Mouse (Mus musculus) urinary bladder, adult 18-20 months (tissue): Measurements from ENCODE around the gene Tpbg.
A peak's percentile ranks its signal among the peaks of the same experiment; 100 is the strongest.
"Not testable (repeated sequence)": the region's sequence is repeated elsewhere in the genome, so short reads cannot be mapped to it uniquely, and the experiment has no call there.

Source experiments
- DNase-seq, 2 experiments: peaks; one replicate each; pipeline ENCODE4 v3.0.0; 2022; ENCODE audit warnings: low spot score in 2 of 2, mixed read lengths in 2 of 2

The Tpbg gene

GRCm38 (mm10) chr9:85842351-85843011, at the start of gene Tpbg:
TSS of gene Tpbg (plus strand) at chr9:85842380.
- peak; percentile 51 to 75 for DNase-seq

- not testable (repeated sequence) for DNase-seq
Observed at GRCm38 (mm10) chr9:85801986-85802385, 40.2 kb upstream of the Tpbg start.

- no peak for DNase-seq
Observed at GRCm38 (mm10) chr9:85802563-85802962, 39.6 kb upstream of the Tpbg start.

GRCm38 (mm10) chr9:85806411-85806810, 35.8 kb upstream of the Tpbg start:
- no peak for DNase-seq

- no peak for DNase-seq
Observed at GRCm38 (mm10) chr9:85809246-85809645, 32.9 kb upstream of the Tpbg start.

GRCm38 (mm10) chr9:85820829-85821228, 21.4 kb upstream of the Tpbg start:
- DNase-seq, result no peak

GRCm38 (mm10) chr9:85835521-85836425, 6.4 kb upstream of the Tpbg start:
- DNase-seq, result no peak

- no peak for DNase-seq
Observed at GRCm38 (mm10) chr9:85839626-85840025, 2.6 kb upstream of the Tpbg start.

GRCm38 (mm10) chr9:85841891-85842290, 289 bp upstream of the Tpbg start:
- DNase-seq, result peak; percentile 52 to 66

- DNase-seq, result peak; percentile 75 to 79
Observed at GRCm38 (mm10) chr9:85843031-85843890, 1.1 kb downstream of the Tpbg start.

- peak in 1 of 2 experiments; percentile 21 for DNase-seq
Observed at GRCm38 (mm10) chr9:85843891-85844646, 1.9 kb downstream of the Tpbg start.

- no peak for DNase-seq
Observed at GRCm38 (mm10) chr9:85844647-85844983, 2.4 kb downstream of the Tpbg start.

- no peak for DNase-seq
Observed at GRCm38 (mm10) chr9:85846186-85846585, 4.0 kb downstream of the Tpbg start.

- no peak for DNase-seq
Observed at GRCm38 (mm10) chr9:85854780-85855179, 12.6 kb downstream of the Tpbg start.

- no peak for DNase-seq
Observed at GRCm38 (mm10) chr9:85856511-85856910, 14.3 kb downstream of the Tpbg start.

GRCm38 (mm10) chr9:85861065-85861464, 18.9 kb downstream of the Tpbg start:
- no peak for DNase-seq

GRCm38 (mm10) chr9:85862562-85862961, 20.4 kb downstream of the Tpbg start:
- no peak for DNase-seq

GRCm38 (mm10) chr9:85872908-85873307, 30.7 kb downstream of the Tpbg start:
- no peak for DNase-seq

- no peak for DNase-seq
Observed at GRCm38 (mm10) chr9:85893681-85894080, 51.5 kb downstream of the Tpbg start.
